Mouse (Mus musculus) spleen, adult 2 months (tissue): ENCODE results near the gene Acad12.

ENCODE experiments used
- CTCF ChIP-seq: fragments of 200-500 bp; IDR thresholded peaks from 2 replicates; pipeline ENCODE4 v1.5.1; 2011; ENCODE audit warnings: mild to moderate bottlenecking, inconsistent platforms; ENCODE audit not compliant: insufficient read depth, insufficient read length, insufficient replicate concordance; ENCODE audit errors: extremely low read depth
- POLR2A ChIP-seq: fragments of 200-500 bp; IDR thresholded peaks from 2 replicates; pipeline ENCODE4 v1.6.1; 2011; ENCODE audit warnings: low read depth, low read length, inconsistent platforms

GRCm38 (mm10) chr5:121639601-121640000, 20.9 kb upstream of the Acad12 start:
- TF ChIP-seq CTCF (no peak), POLR2A (no peak)
